Mouse (Mus musculus) regulatory T cell (primary cell): ENCODE measurements at regions not wholly inside any gene's neighbourhood (a gene's known extent, or its start where the extent isn't known, plus 50 kb on each side); places are given as distances from the start of the nearest gene placed in this dataset.

Experiments used
- in situ Hi-C: fragments of 300-600 bp; cut with MboI, MseI; formaldehyde crosslinking; loops from one replicate; pipeline ENCODE4 v1.15.1; 2025; ENCODE audit warnings: high pct_unique_total_duplicates

DNA sequence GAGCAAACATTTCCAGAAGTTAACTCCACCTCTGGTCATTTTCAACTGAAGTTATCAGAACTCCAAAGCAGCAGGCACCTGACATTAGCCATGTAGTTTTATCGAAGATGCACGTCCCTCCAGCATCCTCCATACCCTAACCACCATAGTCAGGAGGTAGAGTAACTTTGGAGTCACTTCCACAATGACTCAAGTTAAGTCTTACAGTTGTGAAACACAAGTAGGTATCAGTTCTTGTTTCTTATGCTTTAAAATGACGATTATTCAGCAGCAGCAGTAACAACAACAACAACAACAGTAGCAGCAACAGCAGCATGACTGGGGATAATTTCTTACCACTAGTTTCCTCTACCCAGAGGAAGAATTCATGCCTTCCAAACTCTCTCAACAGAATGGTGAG lies 51.3 kb upstream of the Tank start:
- in situ Hi-C loops = no loop called here

DNA sequence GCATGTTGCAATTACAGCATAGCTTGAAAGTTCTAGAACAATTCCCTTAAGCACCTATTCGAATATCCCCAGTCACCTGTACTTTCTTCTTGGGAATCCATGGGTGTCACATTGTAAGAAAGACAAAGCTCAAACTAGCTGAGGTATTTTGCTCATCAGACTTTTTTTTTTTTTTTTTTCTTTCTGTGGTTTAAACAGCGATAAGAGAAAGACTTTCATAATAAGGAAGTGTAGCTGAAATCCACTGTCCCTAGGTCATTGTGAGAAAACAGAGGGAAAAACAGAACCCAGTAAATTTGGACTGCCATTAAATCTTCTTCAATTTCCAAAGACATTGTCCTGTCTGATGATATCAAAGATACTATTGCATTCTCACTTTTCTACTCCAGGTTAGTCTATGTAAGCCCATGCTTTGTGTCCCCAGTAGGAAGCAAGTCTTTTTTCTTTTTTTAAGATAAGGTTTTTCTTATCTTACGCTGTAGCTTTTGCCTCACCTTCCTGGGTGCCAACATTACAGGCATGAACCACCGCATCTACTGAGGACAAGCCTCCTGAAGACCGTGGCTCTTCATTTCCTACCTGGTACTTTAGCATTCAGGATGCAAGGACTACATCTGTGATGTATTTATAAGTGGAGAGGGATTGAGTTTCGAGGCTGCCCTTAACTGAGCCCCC lies 54.2 kb upstream of the Tank start:
- in situ Hi-C loops = no loop called here

DNA sequence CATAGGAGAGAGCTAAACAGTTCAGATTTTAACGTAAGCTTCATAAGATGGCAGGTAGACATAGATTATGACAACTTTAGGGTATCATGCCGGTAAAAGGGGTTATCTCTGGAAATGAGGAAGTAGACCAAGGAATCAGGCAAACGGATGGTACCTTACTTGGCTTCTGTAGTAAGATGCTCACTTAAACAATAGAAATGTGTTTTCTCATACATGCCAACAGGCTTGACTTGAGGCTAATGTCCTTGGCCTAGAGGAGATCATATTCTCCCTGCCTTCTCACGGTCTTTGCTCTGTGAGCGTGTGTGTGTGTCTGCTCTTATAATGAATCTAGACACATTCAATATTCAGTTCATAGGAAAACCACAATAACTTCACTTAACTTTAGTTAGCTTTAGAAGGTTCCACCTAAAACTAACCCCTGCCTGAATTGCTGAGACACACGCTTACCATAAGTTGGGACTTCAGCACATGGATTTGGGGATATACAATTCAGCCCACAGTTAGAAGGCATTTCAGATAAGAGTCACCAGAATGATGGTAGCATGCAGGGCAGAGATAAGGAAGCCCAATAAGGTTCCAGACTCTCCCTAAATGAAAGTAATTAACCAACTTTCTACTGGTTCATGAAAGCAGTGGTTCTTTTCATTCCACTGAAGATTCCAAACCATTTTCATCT lies 63.8 kb upstream of the Tank start:
- in situ Hi-C loops = loop anchor here (5.0 kb wide), 1 partner anchor 78 kb away; no protein-coding TSS in a partner anchor

DNA sequence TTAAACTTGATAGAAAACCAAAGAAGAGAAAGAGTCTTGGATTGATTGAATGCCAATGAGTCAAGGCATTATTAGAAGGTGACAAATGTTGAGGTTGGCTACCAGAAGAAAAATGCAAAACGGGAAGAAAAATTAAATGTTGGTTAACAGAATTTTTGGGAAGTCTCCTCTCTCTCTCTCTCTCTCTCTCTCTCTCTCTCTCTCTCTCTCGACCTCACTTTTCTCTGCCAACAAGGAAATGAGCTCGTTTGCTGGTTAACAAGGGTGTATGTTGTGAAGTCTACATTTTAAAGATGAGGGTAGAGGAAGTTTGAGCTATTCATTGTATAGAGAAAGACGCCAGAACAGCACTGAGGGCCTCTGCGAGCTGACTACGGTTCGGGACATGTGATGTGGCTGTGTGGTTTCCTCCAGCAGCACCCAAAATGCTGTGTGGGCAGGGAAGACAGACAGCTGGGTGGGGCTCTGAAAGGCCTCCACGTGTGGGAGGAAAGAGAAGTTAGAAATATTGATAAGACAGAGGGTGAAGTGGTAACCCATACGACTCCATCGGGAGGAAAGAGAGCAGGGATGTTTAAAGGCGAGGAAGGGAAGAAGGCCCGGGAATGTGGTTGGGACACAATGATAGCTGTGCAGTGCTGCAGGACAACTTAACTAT lies 64.5 kb upstream of the Tank start:
- in situ Hi-C loops = no loop called here

DNA sequence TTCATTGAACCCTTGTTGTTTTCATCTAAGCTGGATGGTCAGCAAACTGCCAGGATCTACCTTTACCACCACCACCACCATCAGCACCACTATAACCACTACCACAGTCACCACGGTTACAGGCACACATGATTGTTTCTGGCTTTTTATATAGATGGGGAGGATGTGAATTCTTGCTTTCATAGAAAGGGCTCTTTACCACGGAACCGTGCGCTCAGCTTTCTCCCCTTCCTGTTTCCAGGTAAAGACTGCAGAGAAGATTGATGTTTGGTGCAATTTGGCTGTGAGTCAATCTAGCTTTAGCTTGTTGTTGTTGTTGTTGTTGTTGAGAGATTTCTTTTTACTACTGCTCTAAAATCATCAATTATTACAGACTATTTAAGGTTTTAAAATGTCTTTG lies 74.8 kb upstream of the Tank start:
- in situ Hi-C loops = no loop called here

DNA sequence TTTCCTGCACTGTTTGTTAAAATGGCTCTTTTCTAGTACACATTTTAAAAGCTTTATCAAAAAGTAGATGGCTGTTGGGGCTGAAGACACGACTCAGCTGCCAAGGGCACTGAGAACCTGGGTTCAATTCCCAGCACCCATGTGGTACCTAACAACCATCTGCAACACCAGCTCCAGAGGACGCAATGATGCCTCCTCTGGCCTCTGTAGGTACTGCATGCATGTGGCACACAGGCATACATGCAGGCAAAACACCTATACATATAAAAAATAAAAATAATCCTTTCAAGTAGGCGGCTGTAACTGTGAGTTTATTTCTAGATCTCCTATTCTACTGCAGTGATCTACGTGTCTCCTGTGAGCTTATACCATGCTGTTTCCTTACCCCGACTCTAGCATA lies 76.5 kb upstream of the Tank start:
- in situ Hi-C loops = no loop called here

DNA sequence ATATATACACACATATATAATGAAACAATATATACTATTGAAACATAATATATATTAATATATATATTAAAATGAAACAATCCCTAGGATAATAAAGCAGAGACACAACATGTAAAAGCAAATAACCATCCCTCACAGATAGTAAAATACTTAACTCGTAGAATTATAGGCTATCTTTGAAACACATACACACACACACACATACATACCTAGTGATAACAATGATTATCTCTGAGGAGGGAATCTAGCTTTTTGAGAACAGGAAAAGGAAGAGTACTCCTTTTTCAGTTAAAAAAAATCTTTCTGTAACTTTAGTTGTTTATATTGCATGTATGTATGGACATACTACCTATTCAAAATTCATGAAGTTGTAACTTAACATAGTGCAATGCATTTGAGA lies 79.1 kb upstream of the Tank start:
- in situ Hi-C loops = loop anchor here (5.0 kb wide), 1 partner anchor 893 kb away; no protein-coding TSS in a partner anchor

DNA sequence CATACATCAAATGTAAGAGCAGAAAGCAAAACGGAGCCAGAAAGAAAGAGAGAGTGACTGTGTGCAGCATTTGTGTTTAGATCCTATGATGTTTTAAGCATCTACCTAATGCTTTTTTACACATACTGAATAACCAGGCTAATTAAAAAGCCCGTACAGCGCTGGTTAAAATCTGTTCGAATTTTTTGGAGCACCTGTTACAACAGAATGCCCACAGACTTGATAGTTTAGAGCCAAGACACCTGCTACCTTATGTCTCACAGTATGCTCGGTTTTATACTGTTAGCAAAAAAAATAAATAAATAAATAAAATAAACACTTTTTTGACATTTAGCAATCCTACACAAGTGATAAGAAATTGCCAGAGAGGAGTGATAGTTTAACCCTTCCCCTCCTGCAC lies 80.5 kb upstream of the Tank start:
- in situ Hi-C loops = loop anchor here (5.0 kb wide), 1 partner anchor 894 kb away; no protein-coding TSS in a partner anchor

DNA sequence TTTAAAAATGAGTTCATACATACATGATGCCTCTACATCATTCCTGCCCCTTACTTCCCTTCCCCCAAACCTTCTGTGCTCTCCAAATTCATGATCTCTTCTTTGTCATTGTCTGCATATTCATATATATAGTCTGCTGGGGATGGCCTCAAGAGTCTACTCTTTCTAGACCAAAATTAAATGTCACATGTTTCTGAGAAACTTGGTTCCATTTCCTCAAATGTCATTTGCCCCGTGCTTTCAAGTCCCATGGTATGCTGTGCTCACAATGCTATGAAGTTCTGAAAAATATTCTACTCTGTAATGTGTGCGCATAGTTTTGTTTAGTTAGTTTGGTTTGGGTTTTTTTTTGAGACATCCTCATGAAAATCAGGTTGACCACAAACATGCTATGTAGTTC lies 81.4 kb upstream of the Tank start:
- in situ Hi-C loops = loop anchor here (5.0 kb wide), 1 partner anchor 895 kb away; no protein-coding TSS in a partner anchor

DNA sequence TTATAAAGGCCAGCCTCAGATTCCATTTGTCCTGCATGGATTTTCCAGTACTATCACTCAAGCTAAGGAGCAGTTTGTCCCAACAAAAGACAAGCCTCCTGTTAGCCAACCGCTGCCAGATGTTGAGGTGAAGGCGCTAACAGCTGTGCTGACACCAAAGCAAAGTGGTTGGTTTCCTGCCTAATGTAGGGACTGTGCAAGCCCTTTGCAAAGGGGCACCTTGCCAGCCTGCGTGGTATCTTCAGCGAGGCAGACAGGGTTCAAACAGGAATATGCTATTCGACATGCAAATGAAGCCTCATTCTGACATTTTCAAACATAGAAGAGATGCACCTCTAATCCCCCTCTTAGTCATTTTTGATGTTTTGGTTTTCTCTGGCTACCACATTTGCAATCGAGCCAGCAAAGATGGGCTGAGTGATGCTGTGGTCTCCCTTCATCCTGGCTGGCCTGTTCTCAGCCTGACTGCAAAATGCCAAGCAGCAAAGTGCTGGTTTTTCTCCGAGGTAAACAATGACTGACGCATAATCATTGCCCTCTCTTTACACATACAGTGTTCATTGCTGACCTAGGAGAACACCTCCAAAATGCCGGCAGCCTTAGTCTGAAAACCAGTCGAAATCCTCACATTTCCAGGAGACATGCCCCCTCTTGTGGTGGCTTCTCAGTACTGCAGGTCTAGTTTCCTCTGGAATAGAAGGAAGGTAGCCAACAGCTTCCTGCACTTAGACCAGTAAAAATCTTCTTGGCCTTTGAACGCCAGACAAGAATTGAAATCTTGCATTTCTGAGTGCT lies 84.3 kb upstream of the Tank start:
- in situ Hi-C loops = no loop called here

DNA sequence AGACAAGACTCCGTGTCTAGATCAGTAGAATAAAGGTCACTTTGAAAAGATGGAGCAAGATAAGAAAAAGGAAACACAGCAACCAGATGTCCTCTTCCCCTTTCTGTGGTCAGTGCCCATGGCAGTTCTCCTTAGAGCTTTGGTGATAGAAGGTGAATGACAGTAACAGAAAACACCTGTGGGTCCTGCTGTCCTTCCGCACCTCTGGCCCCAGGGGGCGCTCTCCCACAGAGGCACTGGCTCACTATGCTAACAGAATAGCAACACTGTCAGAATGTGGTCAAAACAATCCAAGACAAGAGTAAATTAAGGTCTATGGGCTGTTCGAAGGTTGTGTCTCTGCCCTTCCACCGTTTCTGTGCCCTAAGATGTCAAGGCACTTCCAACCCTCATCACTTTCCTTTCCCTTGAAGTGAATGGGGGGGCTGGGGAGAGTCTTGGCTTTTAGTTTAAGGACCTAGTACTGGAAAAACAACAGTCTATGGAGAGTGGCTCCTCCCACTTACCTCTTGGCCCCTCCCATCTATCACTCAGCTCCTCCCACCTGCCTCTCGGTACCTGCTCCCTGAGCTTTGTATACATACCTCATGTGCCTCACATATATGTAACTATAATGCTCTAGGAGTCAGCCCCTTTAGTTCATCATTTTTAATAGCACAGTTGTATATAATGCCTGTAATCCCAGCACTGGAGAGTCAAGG lies 86.2 kb upstream of the Tank start:
- in situ Hi-C loops = no loop called here

DNA sequence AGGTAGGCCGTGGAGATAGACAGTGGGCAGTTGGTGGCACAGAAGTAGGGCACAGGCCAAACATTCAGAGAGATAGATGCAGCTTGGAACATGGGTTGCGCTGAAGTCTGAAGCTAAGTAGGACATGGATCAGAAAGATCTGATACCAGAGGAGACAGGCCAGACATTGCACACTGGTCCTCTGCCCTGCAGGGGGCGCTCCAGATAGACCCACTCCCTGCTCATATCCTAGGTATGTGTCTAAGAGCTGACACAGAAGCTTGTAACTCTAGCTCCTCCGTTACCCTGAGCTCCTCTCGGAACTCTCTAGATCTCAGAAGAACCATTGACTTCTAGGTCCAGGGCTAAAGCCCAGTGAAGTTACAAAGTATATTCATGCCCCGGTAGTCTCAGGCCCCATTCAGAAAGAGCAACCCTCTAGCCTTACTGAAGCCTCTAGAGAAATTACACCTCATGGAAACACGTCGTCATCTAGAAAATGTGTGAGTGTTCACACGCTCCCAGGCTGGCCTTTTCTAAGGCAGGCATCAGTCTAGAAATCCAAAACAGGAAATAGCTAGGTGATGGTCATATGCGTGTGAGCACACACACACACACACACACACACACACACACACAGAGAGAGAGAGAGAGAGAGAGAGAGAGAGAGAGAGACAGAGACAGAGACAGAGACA lies 87.8 kb upstream of the Tank start:
- in situ Hi-C loops = no loop called here

DNA sequence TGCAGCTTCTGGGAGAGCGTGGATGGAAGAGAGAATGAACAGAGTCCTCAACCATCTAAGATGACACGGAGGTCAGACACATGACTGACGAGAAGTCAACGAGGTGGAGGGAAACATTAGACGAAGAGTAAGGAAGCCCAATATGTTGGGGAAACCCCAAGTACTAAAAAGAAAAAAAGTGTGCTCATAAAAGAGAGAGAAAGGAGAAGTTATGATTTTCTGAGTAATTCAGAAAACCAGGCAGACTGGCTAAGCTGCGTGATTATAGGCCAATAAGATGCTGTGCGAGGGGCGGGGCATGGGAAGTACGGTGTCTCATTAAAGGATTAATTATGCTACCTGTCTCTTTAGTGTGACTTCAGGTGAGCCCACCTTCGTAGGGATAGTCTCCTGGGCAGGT lies 88.6 kb upstream of the Tank start:
- in situ Hi-C loops = no loop called here

DNA sequence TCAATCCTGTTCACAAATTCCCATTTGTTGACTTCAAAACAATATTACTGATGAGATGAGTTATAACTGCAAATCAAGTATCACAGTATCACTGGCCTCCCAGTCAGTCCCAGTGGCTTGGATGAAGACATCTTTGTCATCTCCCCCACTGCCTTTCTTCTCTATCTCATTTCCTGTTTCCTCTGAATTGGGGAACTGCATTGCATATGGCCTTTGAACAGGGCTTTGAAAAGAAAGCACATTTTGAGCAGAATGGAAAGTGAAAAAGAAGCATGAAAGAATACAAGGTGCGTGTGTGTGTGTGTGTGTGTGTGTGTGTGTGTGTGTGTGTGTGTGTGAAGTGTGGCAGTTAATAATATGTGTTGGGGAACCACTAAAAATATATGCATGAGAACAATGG lies 94.6 kb upstream of the Tank start:
- in situ Hi-C loops = no loop called here

DNA sequence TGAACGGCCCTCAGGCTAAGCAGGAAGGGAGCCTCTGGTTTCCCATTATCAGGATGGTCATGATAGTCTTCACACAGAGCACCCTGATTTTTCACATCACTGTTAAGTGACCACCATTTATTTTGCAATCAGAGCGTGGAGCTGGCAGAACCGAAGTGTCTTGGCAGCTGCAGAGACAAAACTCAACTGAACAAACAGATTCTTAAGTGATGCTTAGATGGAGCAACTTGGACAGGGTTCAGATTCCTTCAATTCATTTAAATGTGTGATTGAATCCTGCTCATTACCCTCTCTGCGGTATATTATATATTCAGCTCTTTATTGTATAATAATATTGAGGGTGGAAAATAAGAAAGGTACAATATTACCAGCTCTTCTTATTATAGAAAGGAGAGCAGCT lies 101.7 kb upstream of the Tank start:
- in situ Hi-C loops = no loop called here

DNA sequence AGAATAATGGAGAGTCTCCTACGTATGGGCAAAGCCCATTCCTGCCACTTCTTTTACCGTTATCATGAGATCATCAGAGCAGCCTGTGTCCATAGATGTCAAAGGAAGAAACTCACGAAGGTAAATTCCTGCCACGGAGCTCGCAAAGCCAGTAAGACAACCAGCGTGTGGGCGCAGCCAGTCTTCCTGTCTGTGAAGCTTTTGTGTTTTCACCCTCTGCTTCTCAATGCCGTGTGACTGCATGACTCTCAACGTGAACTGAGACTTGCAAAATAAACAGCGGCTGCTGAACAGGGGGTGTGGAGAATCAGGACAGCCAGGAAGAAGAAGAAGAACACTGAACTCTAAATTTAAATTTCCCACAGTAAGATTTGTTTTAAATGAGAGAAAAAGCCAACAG lies 103.8 kb upstream of the Tank start:
- in situ Hi-C loops = no loop called here

DNA sequence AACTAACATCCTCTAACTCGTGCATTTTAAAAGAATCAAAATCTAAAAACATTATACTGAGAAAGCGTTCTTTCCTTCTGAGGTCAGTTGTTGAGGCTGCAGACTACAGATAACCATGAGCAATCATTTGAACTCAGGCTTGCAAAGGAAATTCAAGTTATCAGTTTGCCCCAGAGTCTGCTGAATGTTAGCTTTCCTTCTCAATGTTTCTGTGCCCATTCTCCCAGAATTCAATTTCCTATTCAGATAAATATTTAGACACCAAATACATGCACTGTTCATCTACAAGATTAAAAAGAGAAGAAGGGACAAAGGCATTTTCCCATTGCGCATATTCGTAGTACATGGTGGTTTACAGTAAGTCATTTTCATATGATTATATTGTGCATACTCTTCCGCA lies 107.9 kb upstream of the Tank start:
- in situ Hi-C loops = no loop called here

DNA sequence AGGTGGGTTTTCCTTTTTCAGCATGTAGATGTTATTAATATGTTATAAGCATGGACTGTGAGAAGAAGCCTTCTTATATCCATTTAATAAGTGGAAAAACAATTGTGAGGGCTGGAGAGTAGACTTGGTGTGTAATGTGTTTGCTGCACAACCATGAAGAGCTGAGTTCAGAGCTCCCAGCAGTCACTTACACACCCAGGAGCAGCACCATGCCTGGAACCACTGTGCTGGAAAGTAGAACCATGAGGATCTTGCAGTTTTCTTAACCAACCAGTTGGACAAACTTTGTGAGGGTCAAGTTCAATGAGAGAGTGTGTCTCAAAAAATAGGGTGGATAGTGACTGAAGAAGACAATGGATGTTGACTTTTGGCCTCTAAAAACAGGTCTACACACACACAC lies 108.3 kb upstream of the Tank start:
- in situ Hi-C loops = no loop called here

DNA sequence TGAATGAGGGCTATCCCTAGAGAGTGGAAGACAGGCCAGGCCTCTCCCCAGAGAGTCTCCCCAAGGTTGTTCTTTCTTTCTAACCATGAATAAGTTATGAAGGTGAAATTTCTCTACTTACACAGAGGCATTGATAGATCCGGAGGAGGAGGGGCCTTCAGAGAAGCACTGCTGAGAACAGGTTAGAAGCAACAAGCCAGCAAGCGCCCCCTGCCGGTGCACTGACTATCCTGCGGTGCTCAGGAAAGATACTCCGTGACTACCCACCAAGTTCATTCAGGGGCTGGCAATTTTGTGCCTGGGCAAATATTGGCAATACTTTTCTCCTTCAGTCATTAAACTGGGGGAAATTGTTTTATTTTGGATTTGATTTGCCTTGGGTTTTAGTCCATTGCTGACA lies 122.5 kb upstream of the Tank start:
- in situ Hi-C loops = loop anchor here (10.0 kb wide), 2 partner anchors 711 to 741 kb away; no protein-coding TSS in a partner anchor

DNA sequence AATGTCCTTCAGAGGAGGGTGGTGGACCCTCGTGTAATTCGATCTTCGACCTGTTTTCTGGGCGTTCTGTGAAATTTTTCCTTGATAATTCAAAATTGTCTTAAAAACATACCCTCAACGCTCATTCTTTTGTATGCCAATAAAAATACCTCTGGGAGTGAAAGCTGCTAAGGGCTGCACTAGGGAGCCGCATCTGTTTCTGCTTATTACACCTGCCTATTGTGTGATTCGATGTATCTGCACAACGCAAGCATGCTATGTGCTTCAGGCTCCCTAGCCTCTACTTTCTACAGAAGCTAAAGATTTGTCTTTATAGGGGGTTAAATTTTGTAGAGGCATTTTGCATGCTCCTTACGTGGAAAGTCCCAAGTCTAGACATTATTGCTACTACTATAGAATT lies 123.7 kb upstream of the Tank start:
- in situ Hi-C loops = loop anchor here (10.0 kb wide), 2 partner anchors 710 to 740 kb away; no protein-coding TSS in a partner anchor

DNA sequence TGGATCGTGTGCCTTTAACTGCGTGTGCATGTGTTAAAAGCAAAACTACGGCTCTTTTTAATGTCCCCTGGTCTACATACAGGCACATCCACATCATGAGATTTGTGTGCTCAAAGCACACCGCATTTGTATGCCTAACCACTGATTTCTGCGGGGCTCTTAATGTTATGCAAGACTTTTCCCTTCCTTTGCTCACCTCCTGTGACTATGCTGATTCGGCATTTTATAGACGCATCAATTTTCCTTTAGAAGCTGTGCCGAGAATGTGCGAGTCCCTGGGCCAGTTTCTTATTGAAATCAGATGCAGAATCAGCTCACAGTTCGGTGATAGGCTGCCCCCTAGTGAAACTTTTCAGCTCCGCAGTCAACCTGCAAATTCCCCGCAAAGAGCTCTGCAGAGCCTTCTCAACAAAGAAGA lies 124.1 kb upstream of the Tank start:
- in situ Hi-C loops = loop anchor here (10.0 kb wide), 2 partner anchors 710 to 740 kb away; no protein-coding TSS in a partner anchor
